ENCODE assay signal across 8 mouse cellular contexts in genomic region chr4:129287472-129287981, GRCm38 (mm10). TPM values are rescaled to one million over a fixed set of nuclear protein-coding genes. Genes with fewer than 3 reads are reported as not detected.
DNase-seq lines count a peak whose midpoint lies in the region; ATAC-seq lines count a peak whose summit lies in the region.

Sync (plus strand) TSS chr4:129287617.

- ATAC-seq in liver, embryonic 13.5 days (ENCODE audit: low read depth): peak; percentile 48; the same call in 1 of the 2 replicates
- no peak; the same call in 1 of the 2 replicates for ATAC-seq in stomach, embryonic 14.5 days (ENCODE audit: insufficient number of reproducible peaks, insufficient read depth, low FRiP score, low read depth)

- intact Hi-C loops in heart, postnatal 10 days (cut with DNase I): no loop called here

- peak; percentile 61 for DNase-seq in adrenal gland, postnatal 14 days
- DNase-seq in adrenal gland, adult 18-20 months (ENCODE audit: low spot score in 2 of 2): no peak
- DNase-seq in 3134 (ENCODE audit: extremely low read depth, insufficient read length, low spot score): peak; percentile 70
- no peak for DNase-seq in forebrain, embryonic 10.5 days (ENCODE audit: extremely low spot score, low spot score)
- peak; percentile 71 to 75 for DNase-seq in heart, postnatal 10 days
- DNase-seq in liver, embryonic 13.5 days: no peak
- DNase-seq in right cerebral cortex, postnatal 36 days (ENCODE audit: low spot score in 2 of 2): no peak

- H3K27me3 ChIP-seq in forebrain, embryonic 10.5 days (ENCODE audit: poor library complexity, severe bottlenecking): peaks cover 46% of the 10 kb centered on the region
- peaks cover 54% of the 10 kb centered on the region for H3K27me3 ChIP-seq in liver, embryonic 13.5 days
- no peaks in the 10 kb centered on the region for H3K27me3 ChIP-seq in stomach, embryonic 14.5 days (ENCODE audit: control insufficient read depth, insufficient read depth, low read length)

- H3K9me3 ChIP-seq in forebrain, embryonic 10.5 days: 0 out of 2 replicates have a peak, but pooled peaks cover 3% of the 10 kb centered on the region
- H3K9me3 ChIP-seq in liver, embryonic 13.5 days (replicated peaks): no peaks in the 10 kb centered on the region
- no peaks in the 10 kb centered on the region for H3K9me3 ChIP-seq in stomach, embryonic 14.5 days (ENCODE audit: control insufficient read depth, low read depth, low read length)

- WGBS in forebrain, embryonic 10.5 days: under 1% methylated on average over 51 of the region's 53 CpGs
- WGBS in liver, embryonic 13.5 days (ENCODE audit: insufficient replicate concordance): 1% methylated on average over 40 of the region's 53 CpGs
- under 1% methylated on average over 50 of the region's 53 CpGs for WGBS in stomach, embryonic 14.5 days

- peak within 1 kb of the TSS; percentile 82 for H3K4me2 ChIP-seq in liver, embryonic 13.5 days
- H3K4me2 ChIP-seq in stomach, embryonic 14.5 days (replicated peaks; ENCODE audit: low read depth, low read length): peak within 1 kb of the TSS; percentile 97

- peak within 1 kb of the TSS; percentile 59 for H3K9ac ChIP-seq in liver, embryonic 13.5 days
- peak within 1 kb of the TSS; percentile 48; the same call in 1 of the 2 replicates for H3K9ac ChIP-seq in stomach, embryonic 14.5 days (replicated peaks; ENCODE audit: low read depth, low read length)

- H3K36me3 ChIP-seq in forebrain, embryonic 10.5 days (replicated peaks): no peaks in the 10 kb centered on the region
- no peaks in the 10 kb centered on the region for H3K36me3 ChIP-seq in liver, embryonic 13.5 days
- no peaks in the 10 kb centered on the region for H3K36me3 ChIP-seq in stomach, embryonic 14.5 days (ENCODE audit: control insufficient read depth, insufficient read depth, low read length)

- H3K27ac ChIP-seq in forebrain, embryonic 10.5 days: peak within 1 kb of the TSS; percentile 54
- no peak within 1 kb of the TSS for H3K27ac ChIP-seq in liver, embryonic 13.5 days
- H3K27ac ChIP-seq in stomach, embryonic 14.5 days (ENCODE audit: low read length): no peak within 1 kb of the TSS

- H3K4me3 ChIP-seq in forebrain, embryonic 10.5 days: peak within 1 kb of the TSS; percentile 66
- H3K4me3 ChIP-seq in liver, embryonic 13.5 days (replicated peaks): peak within 1 kb of the TSS; percentile 57
- H3K4me3 ChIP-seq in stomach, embryonic 14.5 days (ENCODE audit: low read depth, low read length): peak within 1 kb of the TSS; percentile 54

- H3K4me1 ChIP-seq in forebrain, embryonic 10.5 days: peaks cover 21% of the 10 kb centered on the region
- H3K4me1 ChIP-seq in liver, embryonic 13.5 days (replicated peaks): peaks cover 14% of the 10 kb centered on the region
- peaks cover 4% of the 10 kb centered on the region; the same call in 1 of the 2 replicates for H3K4me1 ChIP-seq in stomach, embryonic 14.5 days (ENCODE audit: control insufficient read depth, insufficient read depth, low read length)

RNA-seq across cellular contexts. Expression of gene Sync, which starts in this region (rescaled TPM):
- total RNA-seq in adrenal gland, postnatal 14 days (2021): 1.7 and 2.5 TPM in 2 replicates
- 1 to 10 TPM in 1 of 2 experiments, under 1 TPM in 1; 0.76 to 1.5 TPM for total RNA-seq in adrenal gland, adult 18-20 months (2021)
- polyA plus RNA-seq in forebrain, embryonic 10.5 days (2016; fragmentation: Nextera tagmentation; extraction: Ambion mirVana): 0.41 and 0.50 TPM in 2 replicates
- 10 to 100 TPM; 13.4 TPM for total RNA-seq in heart, postnatal 10 days (2021)
- 0.07 and 0.13 TPM in 2 replicates for polyA plus RNA-seq in liver, embryonic 13.5 days (2015; fragmentation: Nextera tagmentation; extraction: Ambion mirVana)
- polyA plus RNA-seq in stomach, embryonic 14.5 days (2014; fragmentation: Nextera tagmentation; extraction: Ambion mirVana): 1.7 and 1.9 TPM in 2 replicates

Comparison
In these comparisons a context has a peak if more than half of its experiments do, and no peak if none do; other contexts are left out.
1. DNase-seq: peak in adrenal gland, postnatal 14 days (single experiment), 3134 (single experiment) and heart, postnatal 10 days (2 of 2); none in adrenal gland, adult 18-20 months (0 of 2), forebrain, embryonic 10.5 days (single experiment), liver, embryonic 13.5 days (single experiment) and right cerebral cortex, postnatal 36 days (0 of 2).
2. Peak in ATAC-seq, H3K4me3 ChIP-seq, H3K9ac ChIP-seq and H3K4me2 ChIP-seq in liver, embryonic 13.5 days; RNA of the gene not detected or under 1 TPM.
3. Peak in every context shown above with its lines, with median percentiles within 50 percentile points of each other: H3K4me3 ChIP-seq.